ENCODE assay signal across 24 mouse cellular contexts in genomic region chr6:100091815-100092214, GRCm38 (mm10).
"Had no signal": no experiment of that assay in that cellular context is flagged by ENCODE, and none has a peak within 500 bp of the region (broad histone marks: within the 10 kb centered on the region; RNA-seq: fewer than 3 reads in every experiment).

No protein-coding gene starts in this region.

- H3K27ac ChIP-seq: gastrocnemius, adult 2 months; heart, embryonic 10.5 days; hindbrain, embryonic 10.5 days; hindbrain, embryonic 12.5 days; hindbrain, embryonic 14.5 days; intestine, embryonic 15.5 days; layer of hippocampus, adult 2 months; left cerebral cortex, adult 2 months; limb, embryonic 10.5 days; limb, embryonic 12.5 days had no signal

- ATAC-seq: hindbrain, embryonic 16.5 days; inflammation-experienced regulatory T-cells, adult 6 months; intestine, embryonic 15.5 days; intestine, postnatal 0 days had no signal

- H3K9me3 ChIP-seq: heart, embryonic 10.5 days; heart, embryonic 12.5 days; hindbrain, embryonic 10.5 days; hindbrain, embryonic 12.5 days; intestine, embryonic 15.5 days; limb, embryonic 10.5 days; limb, embryonic 12.5 days had no signal

- H3K9ac ChIP-seq: heart, embryonic 12.5 days; hindbrain, embryonic 12.5 days; hindbrain, embryonic 14.5 days; intestine, embryonic 15.5 days; limb, embryonic 12.5 days had no signal

- H3K4me3 ChIP-seq: gastrocnemius, adult 2 months; heart, embryonic 10.5 days; heart, embryonic 12.5 days; hindbrain, embryonic 10.5 days; hindbrain, embryonic 12.5 days; intestine, embryonic 15.5 days; layer of hippocampus, adult 2 months; left cerebral cortex, adult 2 months; limb, embryonic 10.5 days; limb, embryonic 12.5 days had no signal

- H3K27me3 ChIP-seq: intestine, embryonic 15.5 days had no signal

- H3K36me3 ChIP-seq: heart, embryonic 10.5 days; heart, embryonic 12.5 days; hindbrain, embryonic 10.5 days; hindbrain, embryonic 12.5 days; intestine, embryonic 15.5 days; limb, embryonic 10.5 days; limb, embryonic 12.5 days had no signal

- DNase-seq: gastrocnemius, adult 2 months; gastrocnemius, postnatal 10 days; gastrocnemius, postnatal 25 days; heart, adult 18-20 months; heart, postnatal 10 days; heart, postnatal 4 days; kidney, adult 18-20 months; kidney, adult 8-10 months; kidney, postnatal 10 days; kidney, postnatal 25 days; kidney, postnatal 4 days had no signal

- H3K4me2 ChIP-seq: heart, embryonic 12.5 days; hindbrain, embryonic 12.5 days; hindbrain, embryonic 14.5 days; intestine, embryonic 15.5 days; limb, embryonic 12.5 days had no signal

- H3K4me1 ChIP-seq: hindbrain, embryonic 12.5 days had no signal
